Mouse (Mus musculus) forelimb bud, embryonic 11.5 days (tissue): Measurements from ENCODE around the gene Ddi2.

Experiments
- DNase-seq: peaks from one replicate; pipeline ENCODE4 v3.0.0-alpha.2; 2012; ENCODE audit warnings: low read depth, low spot score

Ddi2 gene

GRCm38 (mm10) chr4:141704625-141705024 is 18.6 kb downstream of the Ddi2 start:
- DNase-seq: no peak

GRCm38 (mm10) chr4:141694719-141695118 is 28.5 kb downstream of the Ddi2 start:
- no peak for DNase-seq

- no peak for DNase-seq
Observed at GRCm38 (mm10) chr4:141688505-141688904, 34.7 kb downstream of the Ddi2 start.

- DNase-seq: no peak
Observed at GRCm38 (mm10) chr4:141686525-141686924, 36.7 kb downstream of the Ddi2 start.

- no peak for DNase-seq
Observed at GRCm38 (mm10) chr4:141686093-141686492, 37.1 kb downstream of the Ddi2 start.

- DNase-seq: no peak
Observed at GRCm38 (mm10) chr4:141685499-141685898, 37.7 kb downstream of the Ddi2 start, which contains the start of gene Rsc1a1. Rsc1a1 (minus strand) TSS chr4:141685599.

- no peak for DNase-seq
Observed at GRCm38 (mm10) chr4:141682706-141683230, 40.5 kb downstream of the Ddi2 start.

GRCm38 (mm10) chr4:141681767-141682166 is 41.5 kb downstream of the Ddi2 start:
- no peak for DNase-seq

- DNase-seq: no peak
Observed at GRCm38 (mm10) chr4:141680892-141681291, 42.3 kb downstream of the Ddi2 start.

- DNase-seq: no peak
Observed at GRCm38 (mm10) chr4:141679016-141679415, 44.2 kb downstream of the Ddi2 start.

GRCm38 (mm10) chr4:141676462-141676979 is 46.7 kb downstream of the Ddi2 start:
- DNase-seq: no peak

GRCm38 (mm10) chr4:141672325-141672724 is 50.9 kb downstream of the Ddi2 start:
- no peak for DNase-seq

- no peak for DNase-seq
Observed at GRCm38 (mm10) chr4:141671389-141671788, 51.8 kb downstream of the Ddi2 start.

GRCm38 (mm10) chr4:141669898-141670712 is 53.1 kb downstream of the Ddi2 start:
- DNase-seq: no peak

GRCm38 (mm10) chr4:141664799-141665198 is 58.4 kb downstream of the Ddi2 start, which contains the start of gene Plekhm2:
Plekhm2 (minus strand) TSS chr4:141664899.
- DNase-seq: no peak

- peak; percentile 29 for DNase-seq
Observed at GRCm38 (mm10) chr4:141664011-141664745, 59.0 kb downstream of the Ddi2 start.

- no peak for DNase-seq
Observed at GRCm38 (mm10) chr4:141663122-141663931, 59.9 kb downstream of the Ddi2 start.

- no peak for DNase-seq
Observed at GRCm38 (mm10) chr4:141660884-141661283, 62.3 kb downstream of the Ddi2 start.

- peak; percentile 20 for DNase-seq
Observed at GRCm38 (mm10) chr4:141659739-141660138, 63.5 kb downstream of the Ddi2 start.

- no peak for DNase-seq
Observed at GRCm38 (mm10) chr4:141658846-141659484, 64.3 kb downstream of the Ddi2 start.

- no peak for DNase-seq
Observed at GRCm38 (mm10) chr4:141656932-141657331, 66.3 kb downstream of the Ddi2 start.
